Mouse (Mus musculus) hindbrain, embryonic 14.5 days (tissue): ENCODE measurements around the gene Tbc1d16. TPM values are rescaled to one million over a fixed set of nuclear protein-coding genes. Genes with fewer than 3 reads are reported as not detected.
A peak's percentile ranks its signal among the peaks of the same experiment; 100 is the strongest.

ENCODE experiments used
- ATAC-seq: fragments of 200-750 bp; cut with Nextera tagmentation; 2 replicates; pipeline ENCODE4 v1.8.0; 2017; ENCODE audit warnings: moderate number of reproducible peaks, mild to moderate bottlenecking, moderate TSS enrichment, moderate library complexity; ENCODE audit not compliant: low FRiP score
- DNase-seq: peaks from one replicate; pipeline ENCODE4 v3.0.0-alpha.2; 2015; ENCODE audit warnings: low spot score
- H3K27ac ChIP-seq: fragments of 300-500 bp; sonication (generic); 2 replicates; pipeline ENCODE4 v1.5.1; 2014; ENCODE audit warnings: mild to moderate bottlenecking, moderate library complexity
- H3K27me3 ChIP-seq: fragments of 300-500 bp; sonication (generic); 2 replicates; pipeline ENCODE4 v1.6.1; 2014; ENCODE audit warnings: mild to moderate bottlenecking, low read length, mixed read lengths; ENCODE audit not compliant: control insufficient read depth, insufficient read depth
- H3K36me3 ChIP-seq: fragments of 300-500 bp; sonication (generic); replicated peaks from 2 replicates; pipeline ENCODE4 v1.6.1; 2014; ENCODE audit not compliant: control insufficient read depth, insufficient read depth
- H3K4me1 ChIP-seq: fragments of 300-500 bp; sonication (generic); replicated peaks from 2 replicates; pipeline ENCODE4 v1.6.1; 2014; ENCODE audit warnings: antibody characterized with exemption, low read length, mixed read lengths; ENCODE audit not compliant: control insufficient read depth, insufficient read depth
- H3K4me2 ChIP-seq: fragments of 300-500 bp; sonication (generic); replicated peaks from 2 replicates; pipeline ENCODE4 v1.6.1; 2014; ENCODE audit warnings: mild to moderate bottlenecking, moderate library complexity
- H3K4me3 ChIP-seq: fragments of 300-500 bp; sonication (generic); replicated peaks from 2 replicates; pipeline ENCODE4 v1.5.1; 2014; ENCODE audit warnings: mild to moderate bottlenecking, low read length
- H3K9ac ChIP-seq: fragments of 300-500 bp; sonication (generic); 2 replicates; pipeline ENCODE4 v1.6.1; 2014
- H3K9me3 ChIP-seq: fragments of 300-500 bp; sonication (generic); 2 replicates; pipeline ENCODE4 v1.6.1; 2016; ENCODE audit warnings: low read length; ENCODE audit not compliant: control insufficient read depth
- WGBS: fragments of 180-500 bp; shearing (Covaris S2); extraction: QIAGEN DNeasy Blood & Tissue Kit; methylation state at CpG from one replicate; pipeline ENCODE4 v1.1.7; 2014; 5-methylcytosine and 5-hydroxymethylcytosine counted together
- polyA plus RNA-seq: library from polyadenylated mRNA; unstranded; fragments of >200 nt; fragmentation: Nextera tagmentation; extraction: Ambion mirVana; gene quantifications from 2 replicates; pipeline ENCODE4 v1.2.1, GENCODE M21; 2014

The Tbc1d16 gene
- polyA plus RNA-seq, 1 experiment from 2014 or later = 41.2 TPM

GRCm38 (mm10) chr11:119144801-119145475 lies 83.4 kb downstream of the Tbc1d16 start:
- peak overlapping the region; percentile 7; the same call in 1 of the 2 replicates for H3K9ac ChIP-seq
- 38% methylated on average over 16 of the region's 16 CpGs for WGBS

GRCm38 (mm10) chr11:119143376-119144002 lies 84.8 kb downstream of the Tbc1d16 start:
- peak overlapping the region; percentile 9; the same call in 1 of the 2 replicates for H3K27ac ChIP-seq

More at GRCm38 (mm10) chr11:119144801-119145475, 83.4 kb downstream of the Tbc1d16 start:
- H3K4me3 ChIP-seq = no peak overlapping the region
- no peaks in the 10 kb centered on the region for H3K27me3 ChIP-seq
- no peak overlapping the region for H3K4me2 ChIP-seq
- no peak for ATAC-seq
- peaks cover 32% of the 10 kb centered on the region for H3K36me3 ChIP-seq
- H3K27ac ChIP-seq = peak overlapping the region; percentile 74
- H3K9me3 ChIP-seq = no peaks in the 10 kb centered on the region
- peaks cover 13% of the 10 kb centered on the region for H3K4me1 ChIP-seq
- DNase-seq = peak; percentile 60

GRCm38 (mm10) chr11:119142615-119143014 lies 85.7 kb downstream of the Tbc1d16 start:
- Histone ChIP-seq H3K27me3 (no peaks in the 10 kb centered on the region), H3K4me3 (no peak overlapping the region), H3K27ac (no peak overlapping the region), H3K36me3 (peaks cover 10% of the 10 kb centered on the region), H3K9ac (no peak overlapping the region), H3K4me2 (no peak overlapping the region), H3K9me3 (no peaks in the 10 kb centered on the region), H3K4me1 (peaks cover 13% of the 10 kb centered on the region)
- no peak for DNase-seq
- no peak for ATAC-seq
- WGBS = 92% methylated on average over 8 of the region's 8 CpGs

More at GRCm38 (mm10) chr11:119143376-119144002, 84.8 kb downstream of the Tbc1d16 start:
- H3K4me1 ChIP-seq = peaks cover 13% of the 10 kb centered on the region
- DNase-seq (no peak), ATAC-seq (no peak)
- no peaks in the 10 kb centered on the region for H3K27me3 ChIP-seq
- no peaks in the 10 kb centered on the region for H3K9me3 ChIP-seq
- H3K4me3 ChIP-seq = no peak overlapping the region
- peaks cover 17% of the 10 kb centered on the region for H3K36me3 ChIP-seq
- 0 out of 2 replicates have a peak overlapping the region, but pooled peaks have one; percentile 20 for H3K9ac ChIP-seq
- H3K4me2 ChIP-seq = no peak overlapping the region
- 87% methylated on average over 16 of the region's 16 CpGs for WGBS

- Histone ChIP-seq H3K4me1 (peaks cover 7% of the 10 kb centered on the region; the same call in 1 of the 2 replicates), H3K4me2 (no peak overlapping the region), H3K4me3 (no peak overlapping the region), H3K36me3 (no peaks in the 10 kb centered on the region), H3K27me3 (no peaks in the 10 kb centered on the region), H3K9me3 (no peaks in the 10 kb centered on the region), H3K27ac (no peak overlapping the region), H3K9ac (no peak overlapping the region)
- DNase-seq (no peak), ATAC-seq (no peak)
- WGBS = 89% methylated on average over 6 of the region's 6 CpGs
Measured at GRCm38 (mm10) chr11:119139026-119139425, 89.3 kb downstream of the Tbc1d16 start.

GRCm38 (mm10) chr11:119138205-119138604 lies 90.1 kb downstream of the Tbc1d16 start:
- Histone ChIP-seq H3K27ac (no peak overlapping the region), H3K4me3 (no peak overlapping the region), H3K4me2 (no peak overlapping the region), H3K9ac (no peak overlapping the region), H3K27me3 (no peaks in the 10 kb centered on the region), H3K9me3 (no peaks in the 10 kb centered on the region), H3K4me1 (peaks cover 10% of the 10 kb centered on the region; the same call in 1 of the 2 replicates), H3K36me3 (no peaks in the 10 kb centered on the region)
- ATAC-seq (no peak), DNase-seq (no peak)
- 70% methylated on average over 9 of the region's 9 CpGs for WGBS

GRCm38 (mm10) chr11:119134586-119134985 lies 93.7 kb downstream of the Tbc1d16 start:
- DNase-seq (peak; percentile 58), ATAC-seq (0 out of 2 replicates have a peak, but pooled peaks have one; percentile 26)
- H3K27ac ChIP-seq = no peak overlapping the region
- H3K4me1 ChIP-seq = peaks cover 16% of the 10 kb centered on the region
- H3K4me3 ChIP-seq = no peak overlapping the region
- no peak overlapping the region for H3K9ac ChIP-seq
- WGBS = 16% methylated on average over 17 of the region's 17 CpGs
- H3K36me3 ChIP-seq = no peaks in the 10 kb centered on the region
- no peaks in the 10 kb centered on the region for H3K27me3 ChIP-seq
- peak overlapping the region; percentile 12; the same call in 1 of the 2 replicates for H3K4me2 ChIP-seq
- H3K9me3 ChIP-seq = no peaks in the 10 kb centered on the region

GRCm38 (mm10) chr11:119133437-119134221 lies 94.7 kb downstream of the Tbc1d16 start:
- H3K36me3 ChIP-seq = no peaks in the 10 kb centered on the region
- DNase-seq (no peak), ATAC-seq (no peak)
- H3K9ac ChIP-seq = no peak overlapping the region
- H3K9me3 ChIP-seq = no peaks in the 10 kb centered on the region
- 80% methylated on average over 5 of the region's 5 CpGs for WGBS
- no peak overlapping the region for H3K27ac ChIP-seq
- H3K27me3 ChIP-seq = no peaks in the 10 kb centered on the region
- H3K4me2 ChIP-seq = no peak overlapping the region
- peaks cover 20% of the 10 kb centered on the region for H3K4me1 ChIP-seq
- H3K4me3 ChIP-seq = no peak overlapping the region

GRCm38 (mm10) chr11:119132198-119133035 lies 95.9 kb downstream of the Tbc1d16 start:
- no peak overlapping the region for H3K9ac ChIP-seq
- no peak for DNase-seq
- no peaks in the 10 kb centered on the region for H3K9me3 ChIP-seq
- H3K4me2 ChIP-seq = no peak overlapping the region
- H3K27ac ChIP-seq = no peak overlapping the region
- no peaks in the 10 kb centered on the region for H3K36me3 ChIP-seq
- peaks cover 28% of the 10 kb centered on the region for H3K4me1 ChIP-seq
- no peak overlapping the region for H3K4me3 ChIP-seq
- WGBS = 76% methylated on average over 14 of the region's 14 CpGs
- no peaks in the 10 kb centered on the region for H3K27me3 ChIP-seq
- no peak for ATAC-seq
